Mouse (Mus musculus): ENCODE measurements at regions not wholly inside any gene's neighbourhood (a gene's known extent, or its start where the extent isn't known, plus 50 kb on each side); places are given as distances from the start of the nearest gene placed in this dataset.

DNA sequence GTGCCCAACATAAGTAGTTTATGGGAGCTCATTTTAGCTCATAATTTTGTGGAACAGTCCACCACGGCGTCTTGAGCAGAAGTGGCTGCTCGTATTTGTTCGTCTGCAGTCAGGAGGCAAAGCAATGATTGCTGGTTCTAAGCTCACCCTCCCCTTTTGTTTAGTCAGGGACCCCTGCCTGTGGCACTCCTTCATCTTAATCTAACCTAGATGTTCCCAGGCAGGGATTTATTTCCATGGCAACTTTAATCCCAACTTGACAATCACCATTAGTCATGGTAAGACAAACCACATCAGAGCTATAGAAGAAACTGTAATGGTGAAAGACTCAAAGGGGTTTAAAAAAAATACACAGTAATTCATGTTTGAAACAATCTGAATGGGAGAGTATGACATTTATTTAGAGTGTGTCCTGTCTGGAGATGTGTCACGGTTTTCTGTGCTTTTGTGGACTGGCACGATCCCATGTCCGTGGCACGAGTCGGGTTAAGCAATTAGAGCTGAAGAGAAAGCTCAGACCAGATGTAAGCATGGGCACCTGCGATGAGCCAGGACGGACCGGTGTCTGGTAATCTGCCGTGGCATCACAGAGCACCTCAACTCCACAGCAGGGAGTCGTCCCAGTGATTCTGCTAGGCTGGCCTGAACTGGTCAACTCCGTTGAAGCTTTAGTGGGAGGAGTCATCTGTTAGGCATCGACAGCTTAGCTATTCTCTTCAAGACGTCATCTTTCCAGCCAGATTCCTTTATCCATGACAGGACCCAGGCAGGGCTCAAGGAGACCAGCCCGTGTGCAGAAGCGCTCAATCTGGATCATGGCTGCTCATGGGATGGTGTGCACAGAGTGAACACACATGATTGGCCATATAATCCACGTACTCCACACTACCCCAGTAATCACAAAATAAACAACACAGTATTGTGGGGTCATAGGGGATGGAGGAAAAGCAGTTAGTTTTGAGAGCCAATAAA, 281.5 kb downstream of the Ajap1 start:
- no peak for ATAC-seq
- no peaks in the 10 kb centered on the region for H3K9me3 ChIP-seq (replicated peaks; ENCODE audit: control insufficient read depth, low read length)
- H3K9ac ChIP-seq (ENCODE audit: low read length) = no peak overlapping the region
- H3K4me1 ChIP-seq (ENCODE audit: control insufficient read depth, insufficient read depth, low read length) = no peaks in the 10 kb centered on the region
- H3K4me3 ChIP-seq (ENCODE audit: low read depth, low read length) = no peak overlapping the region
- WGBS = 41% methylated on average over 20 of the region's 20 CpGs
- no peaks in the 10 kb centered on the region for H3K36me3 ChIP-seq (ENCODE audit: control insufficient read depth, insufficient read depth, low read length)
- H3K27me3 ChIP-seq (replicated peaks; ENCODE audit: control insufficient read depth, insufficient read depth, low read length) = no peaks in the 10 kb centered on the region
- no peak for DNase-seq (ENCODE audit: low spot score)
- H3K27ac ChIP-seq (ENCODE audit: low read depth, low read length) = no peak overlapping the region
- no peak overlapping the region for H3K4me2 ChIP-seq (ENCODE audit: low read length)

DNA sequence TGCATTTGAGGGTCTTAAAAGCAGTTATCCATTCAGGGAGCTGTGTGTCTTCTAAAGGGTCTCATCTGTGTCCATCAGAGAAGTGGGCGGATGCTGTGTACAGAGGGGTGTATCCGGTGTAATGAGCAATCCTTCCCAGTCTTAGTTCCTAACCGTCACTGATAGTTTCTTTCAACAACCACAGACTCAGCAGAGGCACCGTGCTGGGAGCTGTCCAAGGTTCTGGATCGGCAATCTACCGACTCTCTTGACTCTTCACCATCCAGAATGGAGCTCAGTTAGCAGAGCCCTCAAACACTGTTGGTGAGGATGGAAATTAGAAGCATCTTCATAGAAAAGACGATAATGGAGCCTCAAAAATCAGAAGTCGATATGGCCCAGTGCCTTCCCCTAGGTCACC, 293.1 kb downstream of the Ajap1 start:
- H3K4me2 ChIP-seq (ENCODE audit: low read length) = no peak overlapping the region
- H3K27ac ChIP-seq (ENCODE audit: low read depth, low read length) = no peak overlapping the region
- H3K4me3 ChIP-seq (ENCODE audit: low read depth, low read length) = no peak overlapping the region
- ATAC-seq = no peak
- peak; percentile 44 for DNase-seq (ENCODE audit: low spot score)
- WGBS = 8% methylated on average over 8 of the region's 8 CpGs
- H3K27me3 ChIP-seq (replicated peaks; ENCODE audit: control insufficient read depth, insufficient read depth, low read length) = 0 out of 2 replicates have a peak, but pooled peaks cover 4% of the 10 kb centered on the region
- no peaks in the 10 kb centered on the region for H3K36me3 ChIP-seq (ENCODE audit: control insufficient read depth, insufficient read depth, low read length)
- H3K9ac ChIP-seq (ENCODE audit: low read length) = no peak overlapping the region
- peaks cover 10% of the 10 kb centered on the region for H3K4me1 ChIP-seq (ENCODE audit: control insufficient read depth, insufficient read depth, low read length)
- no peaks in the 10 kb centered on the region for H3K9me3 ChIP-seq (replicated peaks; ENCODE audit: control insufficient read depth, low read length)

DNA sequence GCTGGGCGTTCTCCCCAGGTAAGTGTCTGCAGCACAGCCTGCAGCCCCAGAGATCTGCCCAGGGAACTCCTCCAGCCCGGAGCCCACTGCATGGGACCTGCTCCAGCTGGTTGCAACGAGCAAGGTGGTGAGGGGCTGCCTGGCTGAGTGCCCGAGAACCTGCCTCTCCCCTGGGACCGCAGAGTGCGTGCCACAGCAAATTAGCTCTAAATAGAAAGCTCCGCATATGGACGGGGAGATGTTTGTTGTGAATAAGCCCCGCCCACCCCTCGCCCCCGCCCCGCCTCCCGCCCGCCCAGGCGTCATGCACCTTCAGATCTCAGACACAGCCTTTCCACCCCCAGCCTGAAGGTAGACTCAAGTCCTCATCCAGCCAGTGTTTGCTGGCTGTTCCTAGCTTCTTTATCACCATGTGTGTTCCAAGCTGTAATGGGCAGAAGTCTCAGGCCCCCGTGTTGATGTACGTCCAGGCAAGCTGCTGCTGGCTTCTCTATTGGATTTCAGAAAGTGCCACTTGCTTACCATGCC, 294.0 kb downstream of the Ajap1 start:
- no peaks in the 10 kb centered on the region for H3K36me3 ChIP-seq (ENCODE audit: control insufficient read depth, insufficient read depth, low read length)
- no peaks in the 10 kb centered on the region for H3K9me3 ChIP-seq (replicated peaks; ENCODE audit: control insufficient read depth, low read length)
- no peak overlapping the region for H3K27ac ChIP-seq (ENCODE audit: low read depth, low read length)
- peaks cover 10% of the 10 kb centered on the region for H3K4me1 ChIP-seq (ENCODE audit: control insufficient read depth, insufficient read depth, low read length)
- 0 out of 2 replicates have a peak, but pooled peaks cover 4% of the 10 kb centered on the region for H3K27me3 ChIP-seq (replicated peaks; ENCODE audit: control insufficient read depth, insufficient read depth, low read length)
- ATAC-seq = peak; percentile 70
- H3K4me3 ChIP-seq (ENCODE audit: low read depth, low read length) = no peak overlapping the region
- peak; percentile 72 for DNase-seq (ENCODE audit: low spot score)
- WGBS = under 1% methylated on average over 14 of the region's 17 CpGs
- peak overlapping the region; percentile 17; the same call in 1 of the 2 replicates for H3K9ac ChIP-seq (ENCODE audit: low read length)
- peak overlapping the region; percentile 49 for H3K4me2 ChIP-seq (ENCODE audit: low read length)

DNA sequence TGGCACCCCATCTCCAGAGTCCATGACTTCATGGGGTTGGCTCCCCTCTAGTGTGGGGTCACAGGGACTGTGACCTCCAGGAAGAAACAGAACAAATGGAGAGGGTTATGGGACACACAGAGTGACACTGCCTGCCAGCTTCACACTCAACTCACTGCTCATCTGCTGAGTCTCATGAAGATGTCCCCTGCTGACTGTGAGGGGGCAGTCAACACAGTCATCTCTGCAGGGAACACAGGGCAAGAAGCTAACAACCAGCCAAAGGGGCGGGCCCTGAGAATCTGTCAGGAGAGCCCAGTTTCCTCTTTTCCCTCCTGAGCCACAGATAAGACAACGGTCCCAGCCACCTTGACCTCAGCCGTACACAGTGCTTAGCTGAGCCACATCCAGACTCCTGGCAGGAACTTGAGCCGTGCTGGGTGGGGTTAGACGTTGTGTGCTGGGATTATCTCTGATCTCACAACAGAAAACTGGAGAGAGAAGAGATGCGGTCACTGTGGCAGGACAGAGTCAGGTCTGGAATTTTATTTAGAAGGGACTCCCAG, 294.6 kb downstream of the Ajap1 start:
- H3K4me2 ChIP-seq (ENCODE audit: low read length) = peak overlapping the region; percentile 49
- no peaks in the 10 kb centered on the region for H3K36me3 ChIP-seq (ENCODE audit: control insufficient read depth, insufficient read depth, low read length)
- 2% methylated on average over 6 of the region's 6 CpGs for WGBS
- peak; percentile 32; the same call in 1 of the 2 replicates for ATAC-seq
- H3K4me3 ChIP-seq (ENCODE audit: low read depth, low read length) = no peak overlapping the region
- H3K9ac ChIP-seq (ENCODE audit: low read length) = peak overlapping the region; percentile 17; the same call in 1 of the 2 replicates
- peaks cover 10% of the 10 kb centered on the region for H3K4me1 ChIP-seq (ENCODE audit: control insufficient read depth, insufficient read depth, low read length)
- H3K9me3 ChIP-seq (replicated peaks; ENCODE audit: control insufficient read depth, low read length) = no peaks in the 10 kb centered on the region
- H3K27me3 ChIP-seq (replicated peaks; ENCODE audit: control insufficient read depth, insufficient read depth, low read length) = 0 out of 2 replicates have a peak, but pooled peaks cover 4% of the 10 kb centered on the region
- no peak overlapping the region for H3K27ac ChIP-seq (ENCODE audit: low read depth, low read length)
- DNase-seq (ENCODE audit: low spot score) = no peak

DNA sequence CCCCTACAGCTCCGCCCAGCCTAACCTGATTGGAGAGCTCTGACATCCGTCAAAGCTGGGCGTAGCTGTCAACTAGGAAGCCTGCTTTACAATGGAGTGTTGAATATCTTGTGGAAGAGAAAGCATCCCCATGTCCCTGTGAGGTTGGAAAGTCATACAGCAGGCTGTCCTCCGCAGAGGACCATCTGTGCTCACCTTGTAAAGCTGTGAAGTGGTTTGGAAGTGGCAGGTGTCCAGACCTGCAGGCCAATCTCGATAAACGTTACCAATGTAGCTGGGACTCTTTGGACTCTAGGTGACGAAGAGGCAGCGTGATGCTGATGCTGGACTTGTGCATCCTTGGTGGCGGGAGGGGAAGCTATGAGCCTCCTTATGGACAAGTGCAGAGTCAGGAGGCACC, 305.1 kb downstream of the Ajap1 start:
- ATAC-seq (no peak), DNase-seq (ENCODE audit: low spot score) (no peak)
- H3K4me2 ChIP-seq (ENCODE audit: low read length) = no peak overlapping the region
- H3K9ac ChIP-seq (ENCODE audit: low read length) = no peak overlapping the region
- H3K4me3 ChIP-seq (ENCODE audit: low read depth, low read length) = no peak overlapping the region
- no peaks in the 10 kb centered on the region for H3K36me3 ChIP-seq (ENCODE audit: control insufficient read depth, insufficient read depth, low read length)
- no peaks in the 10 kb centered on the region for H3K4me1 ChIP-seq (ENCODE audit: control insufficient read depth, insufficient read depth, low read length)
- WGBS = 87% methylated on average over 9 of the region's 9 CpGs
- H3K27ac ChIP-seq (ENCODE audit: low read depth, low read length) = no peak overlapping the region
- H3K27me3 ChIP-seq (replicated peaks; ENCODE audit: control insufficient read depth, insufficient read depth, low read length) = no peaks in the 10 kb centered on the region
- no peaks in the 10 kb centered on the region for H3K9me3 ChIP-seq (replicated peaks; ENCODE audit: control insufficient read depth, low read length)

DNA sequence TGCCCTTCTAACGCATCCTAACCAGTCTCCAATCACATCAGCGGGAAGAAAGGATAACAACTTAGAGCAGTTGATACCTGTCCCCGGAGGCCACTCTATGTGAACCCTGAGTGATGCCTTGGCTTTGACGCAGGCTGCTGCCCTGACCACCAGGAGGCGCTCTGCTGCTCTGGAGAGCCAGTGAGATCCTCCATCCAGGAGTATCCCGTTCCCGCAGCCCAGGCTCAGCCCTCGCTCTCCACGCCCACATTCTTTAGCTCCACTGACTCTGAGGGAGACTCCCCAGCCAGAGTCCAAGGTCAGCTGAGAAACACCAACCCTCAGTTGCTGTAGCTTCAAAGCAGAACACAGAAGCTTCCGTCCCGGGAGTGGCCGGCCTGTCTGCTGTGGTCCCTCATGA, 307.0 kb downstream of the Ajap1 start:
- no peaks in the 10 kb centered on the region for H3K27me3 ChIP-seq (replicated peaks; ENCODE audit: control insufficient read depth, insufficient read depth, low read length)
- no peak for ATAC-seq
- no peak overlapping the region for H3K4me3 ChIP-seq (ENCODE audit: low read depth, low read length)
- H3K36me3 ChIP-seq (ENCODE audit: control insufficient read depth, insufficient read depth, low read length) = no peaks in the 10 kb centered on the region
- DNase-seq (ENCODE audit: low spot score) = peak; percentile 64
- 11% methylated on average over 12 of the region's 12 CpGs for WGBS
- no peak overlapping the region for H3K4me2 ChIP-seq (ENCODE audit: low read length)
- no peaks in the 10 kb centered on the region for H3K9me3 ChIP-seq (replicated peaks; ENCODE audit: control insufficient read depth, low read length)
- H3K27ac ChIP-seq (ENCODE audit: low read depth, low read length) = no peak overlapping the region
- H3K4me1 ChIP-seq (ENCODE audit: control insufficient read depth, insufficient read depth, low read length) = no peaks in the 10 kb centered on the region
- no peak overlapping the region for H3K9ac ChIP-seq (ENCODE audit: low read length)

DNA sequence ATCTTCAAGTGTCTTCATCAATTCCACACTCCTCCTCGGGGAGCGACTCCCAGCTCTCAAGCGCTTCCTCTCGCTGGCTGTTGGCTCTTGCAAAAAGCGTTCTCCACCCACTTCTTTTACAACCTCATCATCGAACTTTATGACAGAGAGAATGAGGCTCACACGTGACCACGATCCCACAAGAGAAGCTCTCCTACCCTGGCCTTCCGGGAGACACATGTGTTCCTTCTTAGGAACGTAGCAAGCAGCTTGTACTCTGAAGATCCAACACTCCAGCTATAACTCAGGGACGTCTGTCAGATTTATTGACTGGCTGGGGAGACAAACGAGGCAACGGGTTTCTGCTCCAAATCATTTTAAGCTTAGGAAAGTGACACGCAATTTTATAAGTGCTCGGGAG, 307.5 kb downstream of the Ajap1 start:
- Histone ChIP-seq H3K4me3 (ENCODE audit: low read depth, low read length) (no peak overlapping the region), H3K9me3 (replicated peaks; ENCODE audit: control insufficient read depth, low read length) (no peaks in the 10 kb centered on the region)
- WGBS = 90% methylated on average over 15 of the region's 15 CpGs

DNA sequence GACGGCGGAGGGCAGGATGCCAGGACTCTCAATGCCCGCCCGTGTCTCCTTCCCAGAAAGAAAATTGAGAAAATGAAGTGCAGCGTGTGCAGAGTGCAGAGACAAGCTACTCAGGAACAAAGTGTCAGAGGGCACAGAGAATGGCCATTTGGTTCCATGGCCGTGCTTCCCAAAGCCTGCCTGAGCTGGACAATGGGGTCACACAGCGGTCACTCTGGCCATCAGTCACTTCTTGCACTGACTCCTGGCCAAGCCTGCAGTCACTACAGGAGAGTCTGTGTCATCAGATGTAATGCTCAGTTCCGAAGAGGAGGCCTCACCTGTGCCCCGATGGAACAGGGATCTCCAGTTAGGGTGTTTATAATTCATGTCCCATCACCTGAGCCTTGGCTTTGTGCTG, 312.6 kb downstream of the Ajap1 start:
- 78% methylated on average over 9 of the region's 9 CpGs for WGBS
- ATAC-seq (no peak), DNase-seq (ENCODE audit: low spot score) (no peak)
- H3K27me3 ChIP-seq (replicated peaks; ENCODE audit: control insufficient read depth, insufficient read depth, low read length) = no peaks in the 10 kb centered on the region
- no peak overlapping the region for H3K27ac ChIP-seq (ENCODE audit: low read depth, low read length)
- H3K4me3 ChIP-seq (ENCODE audit: low read depth, low read length) = no peak overlapping the region
- H3K4me2 ChIP-seq (ENCODE audit: low read length) = no peak overlapping the region
- no peaks in the 10 kb centered on the region for H3K4me1 ChIP-seq (ENCODE audit: control insufficient read depth, insufficient read depth, low read length)
- H3K36me3 ChIP-seq (ENCODE audit: control insufficient read depth, insufficient read depth, low read length) = no peaks in the 10 kb centered on the region
- no peak overlapping the region for H3K9ac ChIP-seq (ENCODE audit: low read length)
- H3K9me3 ChIP-seq (replicated peaks; ENCODE audit: control insufficient read depth, low read length) = no peaks in the 10 kb centered on the region

More for the DNA sequence above, 307.5 kb downstream of the Ajap1 start:
- no peak for DNase-seq (ENCODE audit: low spot score)
- H3K27ac ChIP-seq (ENCODE audit: low read depth, low read length) = no peak overlapping the region
- no peak overlapping the region for H3K9ac ChIP-seq (ENCODE audit: low read length)
- no peaks in the 10 kb centered on the region for H3K27me3 ChIP-seq (replicated peaks; ENCODE audit: control insufficient read depth, insufficient read depth, low read length)
- H3K36me3 ChIP-seq (ENCODE audit: control insufficient read depth, insufficient read depth, low read length) = no peaks in the 10 kb centered on the region
- no peaks in the 10 kb centered on the region for H3K4me1 ChIP-seq (ENCODE audit: control insufficient read depth, insufficient read depth, low read length)
- ATAC-seq = no peak
- no peak overlapping the region for H3K4me2 ChIP-seq (ENCODE audit: low read length)

DNA sequence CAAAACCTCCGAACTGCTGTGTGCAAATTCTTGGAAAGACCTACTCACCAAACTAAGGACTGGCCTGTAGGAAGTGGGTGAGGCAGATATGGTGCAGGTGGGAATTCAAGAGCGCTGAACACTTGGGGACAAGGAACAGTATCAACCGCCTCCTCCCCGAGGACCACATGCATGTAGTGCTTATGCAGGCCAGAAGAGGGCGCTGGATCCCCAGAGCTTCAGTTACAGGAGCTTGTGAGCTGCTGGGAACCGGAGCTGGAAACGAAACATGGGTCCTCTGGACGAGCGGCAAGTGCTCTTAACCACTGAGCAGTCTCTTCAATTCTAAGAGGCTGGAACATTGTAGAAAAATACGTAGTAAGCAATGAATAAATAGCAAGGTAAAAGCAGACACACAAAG, 317.8 kb downstream of the Ajap1 start:
- H3K27ac ChIP-seq (ENCODE audit: low read depth, low read length) = no peak overlapping the region
- H3K4me1 ChIP-seq (ENCODE audit: control insufficient read depth, insufficient read depth, low read length) = no peaks in the 10 kb centered on the region
- ATAC-seq (no peak), DNase-seq (ENCODE audit: low spot score) (no peak)
- no peaks in the 10 kb centered on the region for H3K36me3 ChIP-seq (ENCODE audit: control insufficient read depth, insufficient read depth, low read length)
- 86% methylated on average over 10 of the region's 10 CpGs for WGBS
- H3K9ac ChIP-seq (ENCODE audit: low read length) = no peak overlapping the region
- no peak overlapping the region for H3K4me2 ChIP-seq (ENCODE audit: low read length)
- no peak overlapping the region for H3K4me3 ChIP-seq (ENCODE audit: low read depth, low read length)
- H3K27me3 ChIP-seq (replicated peaks; ENCODE audit: control insufficient read depth, insufficient read depth, low read length) = no peaks in the 10 kb centered on the region
- H3K9me3 ChIP-seq (replicated peaks; ENCODE audit: control insufficient read depth, low read length) = peaks cover 3% of the 10 kb centered on the region; the same call in 1 of the 2 replicates

Data from forebrain, embryonic 14.5 days (tissue).